Mouse (Mus musculus): Measurements from ENCODE around the gene Hipk2. TPM values are rescaled to one million over a fixed set of nuclear protein-coding genes. Genes with fewer than 3 reads are reported as not detected.

The Hipk2 gene
- total and polyA plus RNA-seq, 2 experiments from 2014 or later, result 24.9 to 60.3 TPM

GRCm38 (mm10) chr6:38796388-38796787 lies 79.6 kb downstream of the Hipk2 start:
- no peak for ATAC-seq
- WGBS, result 81% methylated on average over 1 of the region's 1 CpGs
- H3K4me1 ChIP-seq (ENCODE audit: insufficient read depth, low read length), result no peaks in the 10 kb centered on the region
- H3K4me2 ChIP-seq (ENCODE audit: low read depth, low read length), result no peak overlapping the region
- H3K9ac ChIP-seq (replicated peaks; ENCODE audit: low read length), result no peak overlapping the region
- no peaks in the 10 kb centered on the region for H3K27me3 ChIP-seq (ENCODE audit: insufficient read depth, low read length)
- H3K4me3 ChIP-seq (ENCODE audit: low read length), result no peak overlapping the region
- TF ChIP-seq CTCF (IDR thresholded peaks at IDR 0.05; ENCODE audit: low read depth), result no peak
- H3K36me3 ChIP-seq (ENCODE audit: insufficient read depth, low read length), result no peaks in the 10 kb centered on the region
- no peak overlapping the region for H3K27ac ChIP-seq
- no peak for DNase-seq (ENCODE audit: low spot score)
- no peaks in the 10 kb centered on the region for H3K9me3 ChIP-seq (ENCODE audit: low read length)

- Histone ChIP-seq H3K9ac (replicated peaks; ENCODE audit: low read length) (no peak overlapping the region), H3K4me1 (ENCODE audit: insufficient read depth, low read length) (no peaks in the 10 kb centered on the region), H3K27ac (no peak overlapping the region), H3K36me3 (ENCODE audit: insufficient read depth, low read length) (no peaks in the 10 kb centered on the region), H3K9me3 (ENCODE audit: low read length) (no peaks in the 10 kb centered on the region), H3K4me3 (ENCODE audit: low read length) (no peak overlapping the region), H3K4me2 (ENCODE audit: low read depth, low read length) (no peak overlapping the region), H3K27me3 (ENCODE audit: insufficient read depth, low read length) (no peaks in the 10 kb centered on the region)
- ATAC-seq (no peak), DNase-seq (ENCODE audit: low spot score) (no peak)
- WGBS, result 90% methylated on average over 3 of the region's 3 CpGs
- no peak for TF ChIP-seq CTCF (IDR thresholded peaks at IDR 0.05; ENCODE audit: low read depth)
Observed at GRCm38 (mm10) chr6:38795096-38795816, 80.7 kb downstream of the Hipk2 start.

GRCm38 (mm10) chr6:38792966-38793365 lies 83.0 kb downstream of the Hipk2 start:
- Histone ChIP-seq H3K9me3 (ENCODE audit: low read length) (no peaks in the 10 kb centered on the region), H3K4me1 (ENCODE audit: insufficient read depth, low read length) (no peaks in the 10 kb centered on the region), H3K27ac (no peak overlapping the region), H3K4me3 (ENCODE audit: low read length) (no peak overlapping the region), H3K27me3 (ENCODE audit: insufficient read depth, low read length) (no peaks in the 10 kb centered on the region), H3K36me3 (ENCODE audit: insufficient read depth, low read length) (no peaks in the 10 kb centered on the region), H3K9ac (replicated peaks; ENCODE audit: low read length) (no peak overlapping the region), H3K4me2 (ENCODE audit: low read depth, low read length) (no peak overlapping the region)
- 77% methylated on average over 3 of the region's 3 CpGs for WGBS
- ATAC-seq (no peak), DNase-seq (ENCODE audit: low spot score) (no peak)
- TF ChIP-seq CTCF (IDR thresholded peaks at IDR 0.05; ENCODE audit: low read depth), result no peak

- Histone ChIP-seq H3K27ac (no peak overlapping the region), H3K4me1 (ENCODE audit: insufficient read depth, low read length) (peaks cover 8% of the 10 kb centered on the region), H3K36me3 (ENCODE audit: insufficient read depth, low read length) (no peaks in the 10 kb centered on the region), H3K4me3 (ENCODE audit: low read length) (no peak overlapping the region), H3K9me3 (ENCODE audit: low read length) (no peaks in the 10 kb centered on the region), H3K9ac (replicated peaks; ENCODE audit: low read length) (no peak overlapping the region), H3K4me2 (ENCODE audit: low read depth, low read length) (no peak overlapping the region), H3K27me3 (ENCODE audit: insufficient read depth, low read length) (no peaks in the 10 kb centered on the region)
- 78% methylated on average over 5 of the region's 5 CpGs for WGBS
- ATAC-seq (no peak), DNase-seq (ENCODE audit: low spot score) (no peak)
- TF ChIP-seq CTCF (IDR thresholded peaks at IDR 0.05; ENCODE audit: low read depth), result no peak
Observed at GRCm38 (mm10) chr6:38789221-38789810, 86.6 kb downstream of the Hipk2 start.

- TF ChIP-seq CTCF (IDR thresholded peaks at IDR 0.05; ENCODE audit: low read depth), result no peak
- ATAC-seq, result no peak
Observed at GRCm38 (mm10) chr6:38787811-38788509, 88.0 kb downstream of the Hipk2 start.

DNA sequence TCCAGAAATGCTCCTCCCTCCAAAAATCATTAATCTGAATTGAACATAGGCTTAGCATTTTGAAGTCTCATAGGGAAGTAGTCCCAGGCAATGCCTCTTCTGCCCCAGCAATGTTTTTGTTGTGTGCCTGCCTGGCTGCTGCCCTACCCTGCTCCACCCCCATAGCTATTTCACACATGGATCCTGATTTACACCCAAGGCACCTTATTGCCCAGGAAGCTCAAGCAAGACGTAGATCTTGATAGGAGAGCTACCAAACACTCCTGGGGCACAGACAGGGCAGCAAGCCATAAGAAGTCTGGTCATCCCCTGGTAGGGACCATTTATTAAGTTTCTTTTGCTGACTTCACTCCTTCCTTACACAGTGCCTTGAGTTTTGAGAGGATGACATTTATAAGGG lies 88.8 kb downstream of the Hipk2 start:
- Histone ChIP-seq H3K27me3 (ENCODE audit: insufficient read depth, low read length) (no peaks in the 10 kb centered on the region), H3K4me3 (ENCODE audit: low read length) (no peak overlapping the region), H3K4me1 (ENCODE audit: insufficient read depth, low read length) (peaks cover 8% of the 10 kb centered on the region), H3K4me2 (ENCODE audit: low read depth, low read length) (no peak overlapping the region), H3K9ac (replicated peaks; ENCODE audit: low read length) (no peak overlapping the region), H3K27ac (no peak overlapping the region), H3K9me3 (ENCODE audit: low read length) (no peaks in the 10 kb centered on the region), H3K36me3 (ENCODE audit: insufficient read depth, low read length) (no peaks in the 10 kb centered on the region)
- ATAC-seq (no peak), DNase-seq (ENCODE audit: low spot score) (no peak)
- no peak for TF ChIP-seq CTCF (IDR thresholded peaks at IDR 0.05; ENCODE audit: low read depth)
- 44% methylated on average over 1 of the region's 1 CpGs for WGBS

More at GRCm38 (mm10) chr6:38787811-38788509, 88.0 kb downstream of the Hipk2 start:
- no peak for DNase-seq (ENCODE audit: low spot score)
- Histone ChIP-seq H3K9me3 (ENCODE audit: low read length) (no peaks in the 10 kb centered on the region), H3K4me1 (ENCODE audit: insufficient read depth, low read length) (peaks cover 8% of the 10 kb centered on the region), H3K27ac (no peak overlapping the region), H3K4me2 (ENCODE audit: low read depth, low read length) (no peak overlapping the region), H3K9ac (replicated peaks; ENCODE audit: low read length) (no peak overlapping the region), H3K36me3 (ENCODE audit: insufficient read depth, low read length) (no peaks in the 10 kb centered on the region), H3K4me3 (ENCODE audit: low read length) (no peak overlapping the region), H3K27me3 (ENCODE audit: insufficient read depth, low read length) (no peaks in the 10 kb centered on the region)
- 86% methylated on average over 6 of the region's 6 CpGs for WGBS
